Comparison of ENCODE assay signal across 8 mouse cellular contexts in the genomic region with DNA sequence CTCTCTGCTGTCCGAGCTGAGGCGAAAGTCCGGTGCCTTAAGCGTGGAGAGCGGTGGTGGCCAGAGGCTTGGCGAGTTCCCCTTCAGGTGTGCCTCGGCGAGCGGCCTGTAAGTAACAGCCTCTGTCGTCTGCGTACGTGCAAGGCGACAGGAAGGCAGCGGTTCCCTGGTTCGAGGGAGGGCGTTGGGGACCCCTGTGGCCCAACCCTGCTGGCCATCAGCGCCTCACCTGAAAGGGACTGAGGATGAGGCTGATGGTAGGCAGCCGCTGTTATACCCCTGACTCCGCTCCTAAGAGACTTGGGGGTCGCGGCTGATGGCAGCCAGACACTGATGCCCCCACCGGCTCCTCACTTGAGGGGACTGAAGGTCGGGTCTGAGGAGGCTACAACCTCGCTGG. TPM values are rescaled to one million over a fixed set of nuclear protein-coding genes. Genes with fewer than 3 reads are reported as not detected.
DNase-seq lines count a peak whose midpoint lies in the region; ATAC-seq and TF ChIP-seq lines count a peak whose summit lies in the region.
"Not testable (repeated sequence)": the region's sequence is repeated elsewhere in the genome, so short reads cannot be mapped to it uniquely, and the experiment has no call there.

No protein-coding gene starts in this region.

- H3ac ChIP-seq in myocyte (ENCODE audit: control insufficient read depth, insufficient read length): peak overlapping the region; percentile 17

- H3K36me3 ChIP-seq in embryonic facial prominence, embryonic 13.5 days; heart, embryonic 12.5 days; kidney, embryonic 14.5 days (ENCODE audit: control insufficient read depth, insufficient read depth, low read length); liver, embryonic 13.5 days; myocyte (ENCODE audit: control insufficient read depth, insufficient read depth); splenic B cell, adult 2 months (ENCODE audit: control insufficient read depth, insufficient read depth, low read length, poor library complexity, severe bottlenecking): not testable (repeated sequence)

- peak overlapping the region; percentile 76 for H3K9ac ChIP-seq in embryonic facial prominence, embryonic 13.5 days
- peak overlapping the region; percentile 81 for H3K9ac ChIP-seq in heart, embryonic 12.5 days
- peak overlapping the region; percentile 63 for H3K9ac ChIP-seq in kidney, embryonic 14.5 days (ENCODE audit: low read depth, low read length)
- peak overlapping the region; percentile 79 for H3K9ac ChIP-seq in liver, embryonic 13.5 days

- H3K79me2 ChIP-seq in myocyte (ENCODE audit: control insufficient read depth, insufficient read depth): not testable (repeated sequence)

- peak overlapping the region; percentile 58; the same call in 1 of the 2 replicates for H3K27ac ChIP-seq in bone marrow, adult 2 months (ENCODE audit: control insufficient read depth, insufficient read depth, low read depth, low read length, poor library complexity)
- not testable (repeated sequence) for H3K27ac ChIP-seq in embryonic facial prominence, embryonic 13.5 days; kidney, embryonic 14.5 days (ENCODE audit: low read depth, low read length)
- H3K27ac ChIP-seq in heart, embryonic 12.5 days (ENCODE audit: poor library complexity, severe bottlenecking): peak overlapping the region; percentile 50; the same call in 1 of the 2 replicates
- peak overlapping the region; percentile 47 for H3K27ac ChIP-seq in liver, embryonic 13.5 days

- not testable (repeated sequence) for TF ChIP-seq CTCF in bone marrow, adult 2 months (IDR thresholded peaks at IDR 0.05; ENCODE audit: control insufficient read depth, insufficient read depth, low read length)

- not testable (repeated sequence) for H3K4me1 ChIP-seq in bone marrow, adult 2 months (ENCODE audit: control insufficient read depth, insufficient read depth, low read length); embryonic facial prominence, embryonic 13.5 days; heart, embryonic 12.5 days (replicated peaks); kidney, embryonic 14.5 days (ENCODE audit: control insufficient read depth, insufficient read depth, low read length); liver, embryonic 13.5 days (replicated peaks)

- peak overlapping the region; percentile 88 for H3K4me3 ChIP-seq in bone marrow, adult 2 months (replicated peaks; ENCODE audit: control insufficient read depth, low read depth, low read length)
- H3K4me3 ChIP-seq in embryonic facial prominence, embryonic 13.5 days: peak overlapping the region; percentile 57
- H3K4me3 ChIP-seq in heart, embryonic 12.5 days: peak overlapping the region; percentile 62
- H3K4me3 ChIP-seq in kidney, embryonic 14.5 days (ENCODE audit: low read length): peak overlapping the region; percentile 48
- H3K4me3 ChIP-seq in liver, embryonic 13.5 days (replicated peaks): peak overlapping the region; percentile 73
- peak overlapping the region; percentile 36 for H3K4me3 ChIP-seq in myocyte

- not testable (repeated sequence) for H3K9me3 ChIP-seq in embryonic facial prominence, embryonic 13.5 days; heart, embryonic 12.5 days (replicated peaks); kidney, embryonic 14.5 days (ENCODE audit: control insufficient read depth, low read length); liver, embryonic 13.5 days (replicated peaks)

- H3K4me2 ChIP-seq in embryonic facial prominence, embryonic 13.5 days: peak overlapping the region; percentile 78
- H3K4me2 ChIP-seq in heart, embryonic 12.5 days: peak overlapping the region; percentile 91
- peak overlapping the region; percentile 73 for H3K4me2 ChIP-seq in kidney, embryonic 14.5 days (replicated peaks; ENCODE audit: low read depth, low read length)
- peak overlapping the region; percentile 89 for H3K4me2 ChIP-seq in liver, embryonic 13.5 days
- peak overlapping the region; percentile 65 for H3K4me2 ChIP-seq in myocyte (ENCODE audit: low read depth)

- H3K27me3 ChIP-seq in embryonic facial prominence, embryonic 13.5 days; heart, embryonic 12.5 days (replicated peaks); kidney, embryonic 14.5 days (ENCODE audit: control insufficient read depth, insufficient read depth, low read length); liver, embryonic 13.5 days; myocyte (ENCODE audit: control insufficient read depth, insufficient read depth, insufficient read length); splenic B cell, adult 2 months (ENCODE audit: control insufficient read depth, insufficient read depth, low read length, poor library complexity, severe bottlenecking): not testable (repeated sequence)

- peak; percentile 70 for ATAC-seq in embryonic facial prominence, embryonic 13.5 days (ENCODE audit: insufficient number of reproducible peaks, insufficient read depth, low FRiP score, low TSS enrichment, low read depth)
- not testable (repeated sequence) for ATAC-seq in heart, embryonic 12.5 days (ENCODE audit: insufficient number of reproducible peaks, low FRiP score); kidney, embryonic 14.5 days (ENCODE audit: low FRiP score, low TSS enrichment); liver, embryonic 13.5 days (ENCODE audit: low read depth)

- WGBS in bone marrow, adult 2 months: under 1% methylated on average over 18 of the region's 24 CpGs
- under 1% methylated on average over 19 of the region's 24 CpGs for WGBS in embryonic facial prominence, embryonic 13.5 days
- WGBS in heart, embryonic 12.5 days: under 1% methylated on average over 23 of the region's 24 CpGs
- under 1% methylated on average over 18 of the region's 24 CpGs for WGBS in kidney, embryonic 14.5 days
- 2% methylated on average over 19 of the region's 24 CpGs for WGBS in liver, embryonic 13.5 days (ENCODE audit: insufficient replicate concordance)

- TF ChIP-seq POLR2A in bone marrow, adult 2 months (IDR thresholded peaks at IDR 0.05; ENCODE audit: borderline replicate concordance, control insufficient read depth, low read depth, low read length); myocyte (IDR thresholded peaks at IDR 0.05; ENCODE audit: insufficient read length, low read depth): not testable (repeated sequence)

- DNase-seq in A20 (ENCODE audit: low read depth, low spot score): peak; percentile 73
- not testable (repeated sequence) for DNase-seq in liver, embryonic 13.5 days
- peak; percentile 43 for DNase-seq in splenic B cell, adult 2 months (ENCODE audit: low read depth, low spot score)

RNA-seq across cellular contexts. Expression of a gene that starts 8.0 kb away (rescaled TPM):
- not detected in 2 replicates for polyA plus RNA-seq in bone marrow, adult 2 months (2011; ENCODE audit: insufficient read depth, insufficient read length, low replicate concordance, missing spikeins)
- polyA plus RNA-seq in embryonic facial prominence, embryonic 13.5 days (2015; fragmentation: Nextera tagmentation; extraction: Ambion mirVana): 0.17 and 0.40 TPM in 2 replicates
- 0.11 and 0.41 TPM in 2 replicates for polyA plus RNA-seq in heart, embryonic 12.5 days (2016; fragmentation: Nextera tagmentation; extraction: Ambion mirVana)
- 0.16 TPM in 1 of 2 replicates, not detected in the other for polyA plus RNA-seq in kidney, embryonic 14.5 days (2014; fragmentation: Nextera tagmentation; extraction: Ambion mirVana)
- 0.05 TPM in 1 of 2 replicates, not detected in the other for polyA plus RNA-seq in liver, embryonic 13.5 days (2015; fragmentation: Nextera tagmentation; extraction: Ambion mirVana)
- polyA plus RNA-seq in myocyte (2012; fragmentation: generic; extraction: Trizol): not detected

RNA-seq across cellular contexts. Expression of a gene that starts 47.6 kb away (rescaled TPM):
- polyA plus RNA-seq in bone marrow, adult 2 months (2011; ENCODE audit: insufficient read depth, insufficient read length, low replicate concordance, missing spikeins): 1.5 and 2.9 TPM in 2 replicates
- polyA plus RNA-seq in embryonic facial prominence, embryonic 13.5 days (2015; fragmentation: Nextera tagmentation; extraction: Ambion mirVana): 11.3 and 12.8 TPM in 2 replicates
- polyA plus RNA-seq in heart, embryonic 12.5 days (2016; fragmentation: Nextera tagmentation; extraction: Ambion mirVana): 14.1 and 14.6 TPM in 2 replicates
- 6.0 and 6.1 TPM in 2 replicates for polyA plus RNA-seq in kidney, embryonic 14.5 days (2014; fragmentation: Nextera tagmentation; extraction: Ambion mirVana)
- 3.2 and 3.4 TPM in 2 replicates for polyA plus RNA-seq in liver, embryonic 13.5 days (2015; fragmentation: Nextera tagmentation; extraction: Ambion mirVana)
- 1.6 TPM for polyA plus RNA-seq in myocyte (2012; fragmentation: generic; extraction: Trizol)

RNA-seq across cellular contexts. Expression of a gene that starts 47.6 kb away (rescaled TPM):
- 4.0 and 4.2 TPM in 2 replicates for polyA plus RNA-seq in bone marrow, adult 2 months (2011; ENCODE audit: insufficient read depth, insufficient read length, low replicate concordance, missing spikeins)
- 8.5 and 11.0 TPM in 2 replicates for polyA plus RNA-seq in embryonic facial prominence, embryonic 13.5 days (2015; fragmentation: Nextera tagmentation; extraction: Ambion mirVana)
- polyA plus RNA-seq in heart, embryonic 12.5 days (2016; fragmentation: Nextera tagmentation; extraction: Ambion mirVana): 5.3 and 6.4 TPM in 2 replicates
- 5.3 and 8.1 TPM in 2 replicates for polyA plus RNA-seq in kidney, embryonic 14.5 days (2014; fragmentation: Nextera tagmentation; extraction: Ambion mirVana)
- 3.9 and 5.0 TPM in 2 replicates for polyA plus RNA-seq in liver, embryonic 13.5 days (2015; fragmentation: Nextera tagmentation; extraction: Ambion mirVana)
- polyA plus RNA-seq in myocyte (2012; fragmentation: generic; extraction: Trizol): 2.8 TPM

RNA-seq across cellular contexts. Expression of a gene that starts 55.3 kb away (rescaled TPM):
- polyA plus RNA-seq in bone marrow, adult 2 months (2011; ENCODE audit: insufficient read depth, insufficient read length, low replicate concordance, missing spikeins): 28.6 and 40.4 TPM in 2 replicates
- polyA plus RNA-seq in embryonic facial prominence, embryonic 13.5 days (2015; fragmentation: Nextera tagmentation; extraction: Ambion mirVana): 0.65 and 0.96 TPM in 2 replicates
- polyA plus RNA-seq in heart, embryonic 12.5 days (2016; fragmentation: Nextera tagmentation; extraction: Ambion mirVana): 10.6 and 12.1 TPM in 2 replicates
- polyA plus RNA-seq in kidney, embryonic 14.5 days (2014; fragmentation: Nextera tagmentation; extraction: Ambion mirVana): 6.3 and 7.4 TPM in 2 replicates
- 7.8 and 8.4 TPM in 2 replicates for polyA plus RNA-seq in liver, embryonic 13.5 days (2015; fragmentation: Nextera tagmentation; extraction: Ambion mirVana)
- 10.1 TPM for polyA plus RNA-seq in myocyte (2012; fragmentation: generic; extraction: Trizol)

Comparison
In these comparisons a context has a peak if more than half of its experiments do, and no peak if none do; other contexts are left out.
1. H3K4me3 ChIP-seq: peak in every context shown above with its lines; median percentile 88 in bone marrow, adult 2 months; 73 in liver, embryonic 13.5 days; 62 in heart, embryonic 12.5 days; 57 in embryonic facial prominence, embryonic 13.5 days; 48 in kidney, embryonic 14.5 days; 36 in myocyte.